ENCODE assay signal across 9 mouse cellular contexts in the genomic region with DNA sequence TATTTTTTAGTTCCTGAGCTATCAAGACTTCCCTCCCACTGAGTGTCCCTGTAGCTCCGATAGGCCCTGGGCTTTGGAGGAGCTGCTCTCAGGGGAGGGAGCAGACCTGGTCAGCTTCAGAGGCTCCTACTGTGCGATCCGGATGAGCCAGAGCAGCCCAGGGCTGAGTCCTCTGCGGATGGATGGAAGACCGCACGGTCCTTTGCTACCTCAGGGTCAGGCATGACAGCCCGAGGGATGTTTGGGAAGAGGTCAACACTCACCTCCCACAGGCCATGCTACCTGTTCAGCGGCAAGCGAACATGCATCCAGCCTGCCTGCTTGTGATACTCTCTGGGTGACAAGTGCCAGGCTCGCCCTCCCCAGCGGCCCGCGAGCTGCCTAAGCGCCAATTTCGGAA. TPM values are rescaled to one million over a fixed set of nuclear protein-coding genes. Genes with fewer than 3 reads are reported as not detected.
DNase-seq lines count a peak whose midpoint lies in the region; ATAC-seq and TF ChIP-seq lines count a peak whose summit lies in the region.
"Had no signal": no experiment of that assay in that cellular context is flagged by ENCODE, and none has a peak within 500 bp of the region (broad histone marks: within the 10 kb centered on the region; RNA-seq: fewer than 3 reads in every experiment).

No protein-coding gene starts in this region.

- no peaks in the 10 kb centered on the region; the same call in 1 of the 2 replicates for H3K36me3 ChIP-seq in hindbrain, embryonic 13.5 days
- no peaks in the 10 kb centered on the region for H3K36me3 ChIP-seq in neural tube, embryonic 11.5 days (ENCODE audit: control insufficient read depth, insufficient read depth, low read length)
- H3K36me3 ChIP-seq: limb, embryonic 15.5 days had no signal

- WGBS in hindbrain, embryonic 13.5 days: 7% methylated on average over 15 of the region's 15 CpGs
- WGBS in neural tube, embryonic 11.5 days: 5% methylated on average over 15 of the region's 15 CpGs
- WGBS in lung, adult 2 months: 7% methylated on average over 15 of the region's 15 CpGs

- H3K9me3 ChIP-seq in hindbrain, embryonic 13.5 days: no peaks in the 10 kb centered on the region
- no peaks in the 10 kb centered on the region for H3K9me3 ChIP-seq in neural tube, embryonic 11.5 days (ENCODE audit: control insufficient read depth, low read length)
- H3K9me3 ChIP-seq: limb, embryonic 15.5 days had no signal

- TF ChIP-seq POLR2A in lung, adult 2 months (IDR thresholded peaks at IDR 0.05; ENCODE audit: borderline replicate concordance, extremely low read depth, low read depth, low read length): no peak

- peak overlapping the region; percentile 58 for H3K4me3 ChIP-seq in hindbrain, embryonic 13.5 days
- peak overlapping the region; percentile 33 for H3K4me3 ChIP-seq in neural tube, embryonic 11.5 days (ENCODE audit: low read depth, low read length)
- H3K4me3 ChIP-seq in lung, adult 2 months (replicated peaks; ENCODE audit: extremely low read depth, low read depth, low read length): no peak overlapping the region
- H3K4me3 ChIP-seq: limb, embryonic 15.5 days had no signal

- H3K4me2 ChIP-seq in hindbrain, embryonic 13.5 days: peak overlapping the region; percentile 52
- peak overlapping the region; percentile 51 for H3K4me2 ChIP-seq in neural tube, embryonic 11.5 days (ENCODE audit: low read depth)
- H3K4me2 ChIP-seq: limb, embryonic 15.5 days had no signal

- H3K9ac ChIP-seq in hindbrain, embryonic 13.5 days: peak overlapping the region; percentile 77
- peak overlapping the region; percentile 71 for H3K9ac ChIP-seq in neural tube, embryonic 11.5 days (ENCODE audit: low read length)
- H3K9ac ChIP-seq: limb, embryonic 15.5 days had no signal

- ATAC-seq in hindbrain, embryonic 13.5 days (ENCODE audit: low FRiP score): no peak
- no peak for ATAC-seq in neural tube, embryonic 11.5 days (ENCODE audit: insufficient read depth, low FRiP score, low TSS enrichment)

- peak; percentile 71 for DNase-seq in cerebellum, adult 11-12 months
- DNase-seq in embryo, embryonic 10 days (ENCODE audit: low spot score): peak; percentile 56
- peak; percentile 57 for DNase-seq in neural tube, embryonic 11.5 days (ENCODE audit: low spot score)
- DNase-seq in MN1 (ENCODE audit: low spot score): no peak
- no peak for DNase-seq in thymus, adult 18-20 months
- no peak for DNase-seq in lung, adult 2 months
- DNase-seq: gastrocnemius, postnatal 10 days had no signal

- peaks cover 78% of the 10 kb centered on the region for H3K27me3 ChIP-seq in hindbrain, embryonic 13.5 days
- peaks cover 68% of the 10 kb centered on the region for H3K27me3 ChIP-seq in neural tube, embryonic 11.5 days (ENCODE audit: control insufficient read depth, insufficient read depth, low read length)

- peak overlapping the region; percentile 81 for H3K27ac ChIP-seq in hindbrain, embryonic 13.5 days
- H3K27ac ChIP-seq in neural tube, embryonic 11.5 days (ENCODE audit: low read depth, low read length): peak overlapping the region; percentile 75
- H3K27ac ChIP-seq: limb, embryonic 15.5 days had no signal

- H3K4me1 ChIP-seq in hindbrain, embryonic 13.5 days (replicated peaks): peaks cover 22% of the 10 kb centered on the region
- peaks cover 12% of the 10 kb centered on the region for H3K4me1 ChIP-seq in neural tube, embryonic 11.5 days (ENCODE audit: control insufficient read depth, insufficient read depth, low read length)
- H3K4me1 ChIP-seq in lung, adult 2 months (ENCODE audit: control insufficient read depth, insufficient read depth, low read length): peaks cover 1% of the 10 kb centered on the region; the same call in 1 of the 2 replicates

- no peak for TF ChIP-seq CTCF in lung, adult 2 months (IDR thresholded peaks at IDR 0.05; ENCODE audit: insufficient read depth, low read length)

RNA-seq across cellular contexts. Expression of a gene that starts 5.9 kb away (rescaled TPM):
- 9.3 and 13.7 TPM in 2 replicates for polyA plus RNA-seq in hindbrain, embryonic 13.5 days (2015; fragmentation: Nextera tagmentation; extraction: Ambion mirVana)
- polyA plus RNA-seq in neural tube, embryonic 11.5 days (2014; fragmentation: Nextera tagmentation; extraction: Ambion mirVana): 6.3 and 7.6 TPM in 2 replicates
- not detected in 2 replicates for polyA plus RNA-seq in lung, adult 2 months (2012; rRNA removed)

RNA-seq across cellular contexts. Expression of a gene that starts 9.2 kb away (rescaled TPM):
- 0.41 and 0.74 TPM in 2 replicates for polyA plus RNA-seq in hindbrain, embryonic 13.5 days (2015; fragmentation: Nextera tagmentation; extraction: Ambion mirVana)
- polyA plus RNA-seq in neural tube, embryonic 11.5 days (2014; fragmentation: Nextera tagmentation; extraction: Ambion mirVana): 0.51 and 0.54 TPM in 2 replicates
- polyA plus RNA-seq in lung, adult 2 months (2012; rRNA removed): not detected in 2 replicates
- polyA plus RNA-seq: limb, embryonic 15.5 days had no signal

RNA-seq across cellular contexts. Expression of a gene that starts 15.7 kb away (rescaled TPM):
- 10.9 and 13.9 TPM in 2 replicates for polyA plus RNA-seq in hindbrain, embryonic 13.5 days (2015; fragmentation: Nextera tagmentation; extraction: Ambion mirVana)
- 10.3 and 10.8 TPM in 2 replicates for polyA plus RNA-seq in neural tube, embryonic 11.5 days (2014; fragmentation: Nextera tagmentation; extraction: Ambion mirVana)
- polyA plus RNA-seq in lung, adult 2 months (2012; rRNA removed): 0.06 TPM in 1 of 2 replicates, not detected in the other

RNA-seq across cellular contexts. Expression of a gene that starts 30.3 kb away (rescaled TPM):
- polyA plus RNA-seq in hindbrain, embryonic 13.5 days (2015; fragmentation: Nextera tagmentation; extraction: Ambion mirVana): 1.8 and 3.0 TPM in 2 replicates
- polyA plus RNA-seq in neural tube, embryonic 11.5 days (2014; fragmentation: Nextera tagmentation; extraction: Ambion mirVana): 0.23 and 0.35 TPM in 2 replicates
- polyA plus RNA-seq in lung, adult 2 months (2012; rRNA removed): not detected in 2 replicates

RNA-seq across cellular contexts. Expression of a gene that starts 52.9 kb away (rescaled TPM):
- 26.7 and 29.7 TPM in 2 replicates for polyA plus RNA-seq in hindbrain, embryonic 13.5 days (2015; fragmentation: Nextera tagmentation; extraction: Ambion mirVana)
- 33.1 and 33.4 TPM in 2 replicates for polyA plus RNA-seq in neural tube, embryonic 11.5 days (2014; fragmentation: Nextera tagmentation; extraction: Ambion mirVana)
- 8.0 and 18.7 TPM in 2 replicates for polyA plus RNA-seq in lung, adult 2 months (2012; rRNA removed)

Comparison
In these comparisons a context has a peak if more than half of its experiments do, and no peak if none do; other contexts are left out.
1. DNase-seq: peak in cerebellum, adult 11-12 months (single experiment), embryo, embryonic 10 days (single experiment) and neural tube, embryonic 11.5 days (single experiment); none in MN1 (single experiment), thymus, adult 18-20 months (0 of 2) and lung, adult 2 months (single experiment).
2. RNA of a gene that starts 15.7 kb away (polyA plus RNA-seq): 10.9 to 13.9 TPM in hindbrain, embryonic 13.5 days and 10.3 to 10.8 TPM in neural tube, embryonic 11.5 days; 0.06 TPM in lung, adult 2 months; every median in the first group is over 10 times any median in the second.